Mouse (Mus musculus) lung, adult 2 months (tissue): ENCODE measurements at regions not wholly inside any gene's neighbourhood (a gene's known extent, or its start where the extent isn't known, plus 50 kb on each side); places are given as distances from the start of the nearest gene placed in this dataset.

Experiments
- CTCF ChIP-seq: fragments of 200-500 bp; IDR thresholded peaks from 2 replicates; pipeline ENCODE4 v1.5.1; 2011; ENCODE audit warnings: mild to moderate bottlenecking, low read length, control low read depth; ENCODE audit not compliant: insufficient read depth
- POLR2A ChIP-seq: fragments of 200-500 bp; IDR thresholded peaks from 2 replicates; pipeline ENCODE4 v1.6.1; 2011; ENCODE audit warnings: low read depth, mild to moderate bottlenecking, control low read depth, low read length, borderline replicate concordance; ENCODE audit errors: extremely low read depth

DNA sequence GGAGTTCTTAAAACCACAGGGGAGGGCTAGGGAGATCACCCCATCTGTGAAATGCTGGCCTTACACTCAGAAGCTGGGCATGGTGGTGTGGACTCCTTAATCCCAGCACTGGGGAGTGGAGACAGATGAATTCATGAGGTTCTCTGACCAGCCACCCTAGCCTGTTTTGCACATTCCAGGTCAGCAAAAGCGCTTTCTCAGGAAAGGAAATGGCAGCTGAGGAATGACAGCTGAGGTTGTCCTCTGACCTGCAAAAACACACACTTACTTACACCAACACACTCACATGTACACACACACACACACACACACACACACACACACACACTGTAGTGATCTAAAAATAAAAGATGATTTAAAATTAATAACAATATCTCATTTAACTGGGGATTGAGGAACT lies 513.4 kb upstream of the Gm765 start:
- TF ChIP-seq CTCF (no peak), POLR2A (no peak)
